Mouse (Mus musculus): ENCODE measurements at regions not wholly inside any gene's neighbourhood (a gene's known extent, or its start where the extent isn't known, plus 50 kb on each side); places are given as distances from the start of the nearest gene placed in this dataset.

DNA sequence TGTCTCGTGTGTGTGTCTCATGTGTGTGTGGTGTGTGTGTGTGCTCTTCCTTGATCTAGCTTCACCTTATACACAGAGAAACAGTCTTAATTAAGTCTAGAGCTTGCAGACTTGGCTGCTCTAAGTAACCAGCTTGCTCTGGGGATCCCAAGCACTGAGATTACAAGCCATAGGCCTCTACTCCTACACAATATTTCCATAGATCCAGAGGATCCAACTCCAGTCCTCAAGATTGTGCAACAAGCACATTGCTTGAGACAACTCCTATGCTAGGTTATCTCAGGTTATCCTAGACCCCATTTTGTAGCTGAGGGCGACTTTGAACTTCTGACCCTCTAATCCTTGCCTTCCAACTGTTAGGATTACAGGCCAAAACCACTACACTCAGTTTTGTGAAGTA, 67.1 kb downstream of the Arrdc3 start:
- TF ChIP-seq CTCF (IDR thresholded peaks at IDR 0.05; ENCODE audit: extremely low read depth, insufficient read depth, low read length) = no peak
- no peak for TF ChIP-seq POLR2A (IDR thresholded peaks at IDR 0.05; ENCODE audit: extremely low read depth, insufficient read depth, low read length)

Measured in cortical plate, adult 2 months (tissue).